Mouse (Mus musculus): ENCODE measurements around the gene Sos2. TPM values are rescaled to one million over a fixed set of nuclear protein-coding genes. Genes with fewer than 3 reads are reported as not detected.

Sos2 gene
- polyA plus RNA-seq, 1 experiment from 2014 or later, result 8.2 TPM

GRCm38 (mm10) chr12:69690714-69691113, 9.1 kb upstream of the Sos2 start:
- DNase-seq (ENCODE audit: extremely low spot score, low spot score), result no peak
- peaks cover 18% of the 10 kb centered on the region for H3K36me3 ChIP-seq (replicated peaks)

GRCm38 (mm10) chr12:69689094-69689493, 7.4 kb upstream of the Sos2 start:
- no peak for DNase-seq (ENCODE audit: extremely low spot score, low spot score)
- Histone ChIP-seq H3K27ac (no peak overlapping the region), H3K36me3 (replicated peaks) (peaks cover 12% of the 10 kb centered on the region), H3K4me1 (no peaks in the 10 kb centered on the region), H3K4me3 (no peak overlapping the region), H3K27me3 (ENCODE audit: poor library complexity, severe bottlenecking) (no peaks in the 10 kb centered on the region), H3K9me3 (no peaks in the 10 kb centered on the region)

More at GRCm38 (mm10) chr12:69690714-69691113, 9.1 kb upstream of the Sos2 start:
- H3K4me3 ChIP-seq, result no peak overlapping the region
- H3K4me1 ChIP-seq, result no peaks in the 10 kb centered on the region
- no peak overlapping the region for H3K27ac ChIP-seq
- 92% methylated on average over 4 of the region's 4 CpGs for WGBS
- no peaks in the 10 kb centered on the region for H3K27me3 ChIP-seq (ENCODE audit: poor library complexity, severe bottlenecking)
- H3K9me3 ChIP-seq, result no peaks in the 10 kb centered on the region

GRCm38 (mm10) chr12:69688368-69688767, 6.7 kb upstream of the Sos2 start:
- Histone ChIP-seq H3K27me3 (ENCODE audit: poor library complexity, severe bottlenecking) (peaks cover 7% of the 10 kb centered on the region; the same call in 1 of the 2 replicates), H3K4me3 (no peak overlapping the region), H3K4me1 (no peaks in the 10 kb centered on the region), H3K27ac (no peak overlapping the region), H3K9me3 (no peaks in the 10 kb centered on the region), H3K36me3 (replicated peaks) (peaks cover 7% of the 10 kb centered on the region)
- DNase-seq (ENCODE audit: extremely low spot score, low spot score), result no peak
- 92% methylated on average over 2 of the region's 2 CpGs for WGBS

GRCm38 (mm10) chr12:69683537-69683936, 1.9 kb upstream of the Sos2 start:
- peaks cover 11% of the 10 kb centered on the region; the same call in 1 of the 2 replicates for H3K27me3 ChIP-seq (ENCODE audit: poor library complexity, severe bottlenecking)
- no peak overlapping the region for H3K27ac ChIP-seq
- DNase-seq (ENCODE audit: extremely low spot score, low spot score), result no peak
- WGBS, result 71% methylated on average over 10 of the region's 10 CpGs
- H3K9me3 ChIP-seq, result no peaks in the 10 kb centered on the region
- peaks cover 20% of the 10 kb centered on the region for H3K4me1 ChIP-seq
- H3K4me3 ChIP-seq, result no peak overlapping the region
- H3K36me3 ChIP-seq (replicated peaks), result no peaks in the 10 kb centered on the region

GRCm38 (mm10) chr12:69682788-69683419, 1.3 kb upstream of the Sos2 start:
- Histone ChIP-seq H3K4me1 (peaks cover 20% of the 10 kb centered on the region), H3K9me3 (no peaks in the 10 kb centered on the region), H3K27me3 (ENCODE audit: poor library complexity, severe bottlenecking) (peaks cover 11% of the 10 kb centered on the region; the same call in 1 of the 2 replicates), H3K4me3 (peak overlapping the region; percentile 91), H3K36me3 (replicated peaks) (no peaks in the 10 kb centered on the region), H3K27ac (no peak overlapping the region)
- DNase-seq (ENCODE audit: extremely low spot score, low spot score), result no peak
- 50% methylated on average over 14 of the region's 14 CpGs for WGBS

GRCm38 (mm10) chr12:69682065-69682787, 574 bp upstream of the Sos2 start:
- Histone ChIP-seq H3K9me3 (no peaks in the 10 kb centered on the region), H3K36me3 (replicated peaks) (no peaks in the 10 kb centered on the region), H3K27me3 (ENCODE audit: poor library complexity, severe bottlenecking) (peaks cover 11% of the 10 kb centered on the region; the same call in 1 of the 2 replicates), H3K4me3 (peak overlapping the region; percentile 91), H3K4me1 (peaks cover 20% of the 10 kb centered on the region), H3K27ac (peak overlapping the region; percentile 96)
- peak; percentile 86 for DNase-seq (ENCODE audit: extremely low spot score, low spot score)
- WGBS, result 3% methylated on average over 54 of the region's 54 CpGs

- Histone ChIP-seq H3K9me3 (no peaks in the 10 kb centered on the region), H3K27me3 (ENCODE audit: poor library complexity, severe bottlenecking) (peaks cover 11% of the 10 kb centered on the region; the same call in 1 of the 2 replicates), H3K4me3 (peak overlapping the region; percentile 91), H3K4me1 (peaks cover 20% of the 10 kb centered on the region), H3K27ac (peak overlapping the region; percentile 96), H3K36me3 (replicated peaks) (no peaks in the 10 kb centered on the region)
- WGBS, result under 1% methylated on average over 56 of the region's 56 CpGs
- peak; percentile 61 for DNase-seq (ENCODE audit: extremely low spot score, low spot score)
Measured at GRCm38 (mm10) chr12:69680635-69681565, 752 bp downstream of the Sos2 start.

GRCm38 (mm10) chr12:69676157-69676556, 5.5 kb downstream of the Sos2 start:
- Histone ChIP-seq H3K27ac (no peak overlapping the region), H3K4me3 (no peak overlapping the region), H3K36me3 (replicated peaks) (0 out of 2 replicates have a peak, but pooled peaks cover 3% of the 10 kb centered on the region), H3K4me1 (peaks cover 16% of the 10 kb centered on the region), H3K9me3 (no peaks in the 10 kb centered on the region), H3K27me3 (ENCODE audit: poor library complexity, severe bottlenecking) (no peaks in the 10 kb centered on the region)
- DNase-seq (ENCODE audit: extremely low spot score, low spot score), result no peak
- WGBS, result 93% methylated on average over 4 of the region's 4 CpGs

- no peak overlapping the region for H3K27ac ChIP-seq
- H3K4me3 ChIP-seq, result no peak overlapping the region
- H3K27me3 ChIP-seq (ENCODE audit: poor library complexity, severe bottlenecking), result no peaks in the 10 kb centered on the region
- no peak for DNase-seq (ENCODE audit: extremely low spot score, low spot score)
- peaks cover 7% of the 10 kb centered on the region for H3K36me3 ChIP-seq (replicated peaks)
- H3K9me3 ChIP-seq, result no peaks in the 10 kb centered on the region
- peaks cover 6% of the 10 kb centered on the region for H3K4me1 ChIP-seq
- WGBS, result 92% methylated on average over 10 of the region's 10 CpGs
Measured at GRCm38 (mm10) chr12:69674576-69675537, 6.8 kb downstream of the Sos2 start.

GRCm38 (mm10) chr12:69674176-69674575, 7.5 kb downstream of the Sos2 start:
- Histone ChIP-seq H3K27ac (no peak overlapping the region), H3K36me3 (replicated peaks) (peaks cover 9% of the 10 kb centered on the region), H3K4me1 (0 out of 2 replicates have a peak, but pooled peaks cover 4% of the 10 kb centered on the region), H3K9me3 (no peaks in the 10 kb centered on the region), H3K27me3 (ENCODE audit: poor library complexity, severe bottlenecking) (no peaks in the 10 kb centered on the region), H3K4me3 (no peak overlapping the region)
- DNase-seq (ENCODE audit: extremely low spot score, low spot score), result no peak
- WGBS, result 93% methylated on average over 1 of the region's 1 CpGs

- WGBS, result 93% methylated on average over 5 of the region's 5 CpGs
- H3K4me3 ChIP-seq, result no peak overlapping the region
- H3K4me1 ChIP-seq, result no peaks in the 10 kb centered on the region
- H3K27ac ChIP-seq, result no peak overlapping the region
- no peak for DNase-seq (ENCODE audit: extremely low spot score, low spot score)
- H3K9me3 ChIP-seq, result peaks cover 8% of the 10 kb centered on the region; the same call in 1 of the 2 replicates
- H3K27me3 ChIP-seq (ENCODE audit: poor library complexity, severe bottlenecking), result no peaks in the 10 kb centered on the region
- H3K36me3 ChIP-seq (replicated peaks), result peaks cover 27% of the 10 kb centered on the region
Measured at GRCm38 (mm10) chr12:69666721-69667120, 14.9 kb downstream of the Sos2 start.
